ENCODE assay signal across 18 mouse cellular contexts in the genomic region with DNA sequence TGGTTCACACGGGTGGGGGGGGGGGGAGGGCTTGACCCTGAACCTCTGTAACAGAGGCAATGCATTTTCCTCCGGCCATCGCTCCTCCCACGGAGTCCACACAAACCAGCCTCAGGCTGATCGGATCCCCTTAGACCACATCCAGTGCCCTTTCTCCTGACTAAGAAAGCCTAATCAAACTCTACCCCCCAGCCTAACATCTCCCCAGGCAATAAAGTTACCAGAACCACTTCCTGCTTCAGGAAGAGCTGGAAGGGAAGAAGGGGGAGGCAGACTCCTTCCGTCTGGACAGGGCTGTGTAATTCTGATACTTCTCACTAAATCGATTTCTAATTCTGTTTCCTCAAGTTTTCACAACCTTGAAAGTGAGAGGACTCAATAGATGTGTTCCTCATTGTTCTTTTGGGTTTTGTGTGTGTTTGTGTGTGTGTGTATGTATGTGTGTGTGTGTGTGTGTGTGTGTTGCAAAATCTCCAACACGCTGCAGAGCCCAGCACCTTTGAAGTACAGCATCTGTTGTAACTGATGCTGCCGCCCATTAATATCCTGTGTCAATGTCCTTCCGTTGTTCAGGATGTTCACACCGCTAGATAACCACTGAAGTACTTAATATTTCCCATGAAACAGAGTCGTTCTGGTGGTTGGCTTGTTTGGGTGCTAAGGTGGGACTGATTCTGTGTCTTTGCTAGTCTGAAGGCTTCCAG. TPM values are rescaled to one million over a fixed set of nuclear protein-coding genes. Genes with fewer than 3 reads are reported as not detected.
DNase-seq lines count a peak whose midpoint lies in the region; ATAC-seq and TF ChIP-seq lines count a peak whose summit lies in the region.
"Had no signal": no experiment of that assay in that cellular context is flagged by ENCODE, and none has a peak within 500 bp of the region (broad histone marks: within the 10 kb centered on the region; RNA-seq: fewer than 3 reads in every experiment).

No protein-coding gene starts in this region.

- H3K4me2 ChIP-seq in heart, embryonic 12.5 days: no peak overlapping the region
- H3K4me2 ChIP-seq: hindbrain, embryonic 13.5 days; midbrain, embryonic 12.5 days had no signal

- H3K4me1 ChIP-seq in heart, embryonic 12.5 days (replicated peaks): peaks cover 4% of the 10 kb centered on the region; the same call in 1 of the 2 replicates
- peaks cover 1% of the 10 kb centered on the region; the same call in 1 of the 2 replicates for H3K4me1 ChIP-seq in heart, adult 2 months (ENCODE audit: control insufficient read depth, insufficient read depth, low read length)
- peaks cover 13% of the 10 kb centered on the region for H3K4me1 ChIP-seq in limb, embryonic 10.5 days
- H3K4me1 ChIP-seq: hindbrain, embryonic 13.5 days; midbrain, embryonic 12.5 days had no signal

- TF ChIP-seq CTCF in heart, adult 2 months (IDR thresholded peaks at IDR 0.05): no peak

- 57% methylated on average over 12 of the region's 12 CpGs for WGBS in heart, embryonic 12.5 days
- whole genome bisulfite sequencing in heart, adult 2 months: 43% methylated on average over 12 of the region's 12 CpGs
- 65% methylated on average over 11 of the region's 12 CpGs for WGBS in limb, embryonic 10.5 days

- H3K9ac ChIP-seq in heart, embryonic 12.5 days: no peak overlapping the region
- H3K9ac ChIP-seq in heart, adult 2 months (ENCODE audit: low read depth, low read length): no peak overlapping the region
- H3K9ac ChIP-seq: hindbrain, embryonic 13.5 days; midbrain, embryonic 12.5 days had no signal

- H3K36me3 ChIP-seq in heart, embryonic 12.5 days: peaks cover 23% of the 10 kb centered on the region
- H3K36me3 ChIP-seq in heart, adult 2 months (ENCODE audit: control insufficient read depth, insufficient read depth, low read length): no peaks in the 10 kb centered on the region
- H3K36me3 ChIP-seq in limb, embryonic 10.5 days: peaks cover 43% of the 10 kb centered on the region

- TF ChIP-seq EP300 in heart, adult 2 months (IDR thresholded peaks at IDR 0.05; ENCODE audit: insufficient read depth, low read depth, low read length): no peak

- peak; percentile 41; the same call in 1 of the 2 replicates for ATAC-seq in heart, embryonic 12.5 days (ENCODE audit: insufficient number of reproducible peaks, low FRiP score)
- peak; percentile 63 for ATAC-seq in common myeloid progenitor, adult 5-6 weeks (replicated peaks; ENCODE audit: low read depth, poor library complexity, severe bottlenecking)
- ATAC-seq in megakaryocyte, adult 5-6 weeks (ENCODE audit: poor library complexity, severe bottlenecking): peak; percentile 75

- no peak for TF ChIP-seq POLR2A in heart, adult 2 months (IDR thresholded peaks at IDR 0.05; ENCODE audit: insufficient read depth, low read depth, low read length)

- no peaks in the 10 kb centered on the region for H3K27me3 ChIP-seq in heart, embryonic 12.5 days (replicated peaks)
- no peaks in the 10 kb centered on the region for H3K27me3 ChIP-seq in heart, adult 2 months (ENCODE audit: control insufficient read depth, insufficient read depth, low read length)
- no peaks in the 10 kb centered on the region for H3K27me3 ChIP-seq in limb, embryonic 10.5 days (ENCODE audit: low read depth, poor library complexity, severe bottlenecking)
- H3K27me3 ChIP-seq: hindbrain, embryonic 13.5 days; midbrain, embryonic 12.5 days had no signal

- H3K9me3 ChIP-seq in heart, embryonic 12.5 days (replicated peaks): no peaks in the 10 kb centered on the region
- H3K9me3 ChIP-seq in limb, embryonic 10.5 days (replicated peaks): no peaks in the 10 kb centered on the region
- H3K9me3 ChIP-seq: hindbrain, embryonic 13.5 days; midbrain, embryonic 12.5 days had no signal

- intact Hi-C loops in heart, adult 2 months (cut with DNase I): no loop called here
- intact Hi-C loops in left cerebral cortex, postnatal 14 days (cut with DNase I): no loop called here

- no peak overlapping the region for H3K27ac ChIP-seq in heart, embryonic 12.5 days (ENCODE audit: poor library complexity, severe bottlenecking)
- H3K27ac ChIP-seq in heart, adult 2 months: no peak overlapping the region
- peak overlapping the region; percentile 19 for H3K27ac ChIP-seq in limb, embryonic 10.5 days
- H3K27ac ChIP-seq: hindbrain, embryonic 13.5 days; midbrain, embryonic 12.5 days had no signal

- H3K4me3 ChIP-seq in heart, embryonic 12.5 days: no peak overlapping the region
- H3K4me3 ChIP-seq in heart, adult 2 months: no peak overlapping the region
- no peak overlapping the region for H3K4me3 ChIP-seq in limb, embryonic 10.5 days
- H3K4me3 ChIP-seq: hindbrain, embryonic 13.5 days; midbrain, embryonic 12.5 days had no signal

- no peak for DNase-seq in heart, adult 2 months
- no peak for DNase-seq in limb, embryonic 10.5 days (ENCODE audit: low spot score)
- DNase-seq in left cerebral cortex, postnatal 14 days (ENCODE audit: low spot score in 2 of 2): no peak
- no peak for DNase-seq in thymus, postnatal 10 days (ENCODE audit: low spot score in 2 of 2)
- no peak for DNase-seq in kidney, adult 11 months
- DNase-seq: adrenal gland, postnatal 14 days; B cell, adult 2 months; cerebellum, adult 11-12 months; cerebellum, postnatal 36 days; gastrocnemius, postnatal 14 days; kidney, postnatal 25 days; layer of hippocampus, adult 9-11 months; right cerebral cortex, postnatal 4 days had no signal

- no peaks in the 10 kb centered on the region for H3K79me2 ChIP-seq in heart, adult 2 months (replicated peaks; ENCODE audit: control insufficient read depth, insufficient read depth, low read length)

RNA-seq across cellular contexts. Expression of a gene that starts 43.0 kb away (rescaled TPM):
- 20.1 and 22.6 TPM in 2 replicates for polyA plus RNA-seq in heart, embryonic 12.5 days (2016; fragmentation: Nextera tagmentation; extraction: Ambion mirVana)
- under 1 TPM; 0.59 to 0.68 TPM for total RNA-seq in heart, adult 2 months (2021)
- 0.31 and 0.32 TPM in 2 replicates for polyA plus RNA-seq in heart, adult 2 months (2012; rRNA removed)
- 3.7 and 14.0 TPM in 2 replicates for total RNA-seq in common myeloid progenitor, adult 5-6 weeks (2017)
- polyA plus RNA-seq in limb, embryonic 10.5 days (2016; fragmentation: Nextera tagmentation; extraction: Ambion mirVana): 44.7 and 46.6 TPM in 2 replicates
- total RNA-seq in megakaryocyte, adult 5-6 weeks (2015): 13.3 and 16.5 TPM in 2 replicates
- 10.6 and 13.0 TPM in 2 replicates for total RNA-seq in megakaryocyte, adult 5-6 weeks (2017)
- total RNA-seq in left cerebral cortex, postnatal 14 days (2021): 1 to 10 TPM in 1 of 2 experiments, under 1 TPM in 1; 0.35 to 1.1 TPM
